Mouse (Mus musculus) megakaryocyte progenitor cell, adult 5-6 weeks (primary cell): ENCODE results near the gene Frmpd2. TPM values are rescaled to one million over a fixed set of nuclear protein-coding genes. Genes with fewer than 3 reads are reported as not detected.

Experiments used
- ATAC-seq: replicated peaks from 2 replicates; pipeline ENCODE4 v1.8.0; 2016; ENCODE audit warnings: mild to moderate bottlenecking, moderate TSS enrichment, inconsistent platforms; ENCODE audit not compliant: poor library complexity
- total RNA-seq, 2 experiments: library from RNA; stranded (forward) in 1 of 2; stranded (reverse) in 1 of 2; fragments of 157-497, 149-512 nt in 1 of 2; fragments of 200-1000 nt in 1 of 2; gene quantifications; 2 replicates each; pipeline versions ENCODE4 v1.2.3 to v1.2.4; 2015 to 2017

The Frmpd2 gene
- total RNA-seq, 2 experiments from 2014 or later = not detected

GRCm38 (mm10) chr14:33598376-33599130 is 127.1 kb downstream of the Frmpd2 start:
- ATAC-seq = no peak

GRCm38 (mm10) chr14:33607431-33607830 is 135.9 kb downstream of the Frmpd2 start:
- ATAC-seq = no peak

Other genes with a start within 250 kb of the Frmpd2 start
- 35.5 and 38.3 TPM in 2 replicates for gene Mapk8, start 24.5 kb upstream of the Frmpd2 start, total RNA-seq (2015)
- gene Mapk8, start 24.5 kb upstream of the Frmpd2 start, total RNA-seq (2017) = 65.6 and 68.9 TPM in 2 replicates
- not detected in 2 replicates for gene Ptpn20, start 117.5 kb downstream of the Frmpd2 start, total RNA-seq (2015)
- not detected in 2 replicates for gene Ptpn20, start 117.5 kb downstream of the Frmpd2 start, total RNA-seq (2017)